Mouse (Mus musculus) ES-Bruce4 (cell line): ENCODE results near the gene BC051665.

Experiments
- CTCF ChIP-seq: IDR thresholded peaks from one replicate; pipeline ENCODE4 v1.8.1; 2011; ENCODE audit warnings: low read depth, low read length
- EP300 ChIP-seq: IDR thresholded peaks from 2 replicates; pipeline ENCODE4 v1.6.1; 2011; ENCODE audit warnings: low read depth, low read length; ENCODE audit not compliant: insufficient read depth
- POLR2A ChIP-seq: IDR thresholded peaks from one replicate; pipeline ENCODE4 v1.8.1; 2011; ENCODE audit warnings: low read length; ENCODE audit not compliant: insufficient read depth

GRCm38 (mm10) chr13:60743381-60744077 lies 42.6 kb downstream of the BC051665 start:
- no peak for TF ChIP-seq POLR2A
- no peak for TF ChIP-seq CTCF
- TF ChIP-seq EP300 = no peak
